Mouse (Mus musculus): ENCODE results near the gene Tm4sf20. TPM values are rescaled to one million over a fixed set of nuclear protein-coding genes. Genes with fewer than 3 reads are reported as not detected.

The Tm4sf20 gene
- polyA plus RNA-seq, 1 experiment from 2014 or later = 0.22 TPM

- no peak for ATAC-seq (ENCODE audit: low FRiP score, low read depth)
- WGBS = 80% methylated on average over 18 of the region's 18 CpGs
- H3K4me3 ChIP-seq = no peak overlapping the region
- H3K9me3 ChIP-seq = no peaks in the 10 kb centered on the region
- H3K27me3 ChIP-seq (replicated peaks) = no peaks in the 10 kb centered on the region
- H3K4me2 ChIP-seq (replicated peaks) = no peak overlapping the region
- H3K36me3 ChIP-seq = no peaks in the 10 kb centered on the region
- H3K9ac ChIP-seq = no peak overlapping the region
- no peak overlapping the region for H3K27ac ChIP-seq
- H3K4me1 ChIP-seq = 0 out of 2 replicates have a peak, but pooled peaks cover 4% of the 10 kb centered on the region
Measured at GRCm38 (mm10) chr1:82795702-82796443, 27.6 kb upstream of the Tm4sf20 start.

- ATAC-seq (ENCODE audit: low FRiP score, low read depth) = no peak
- no peaks in the 10 kb centered on the region for H3K9me3 ChIP-seq
- H3K27me3 ChIP-seq (replicated peaks) = no peaks in the 10 kb centered on the region
- no peak overlapping the region for H3K4me2 ChIP-seq (replicated peaks)
- no peaks in the 10 kb centered on the region for H3K36me3 ChIP-seq
- no peak overlapping the region for H3K27ac ChIP-seq
- 87% methylated on average over 2 of the region's 2 CpGs for WGBS
- no peak overlapping the region for H3K9ac ChIP-seq
- 0 out of 2 replicates have a peak, but pooled peaks cover 4% of the 10 kb centered on the region for H3K4me1 ChIP-seq
- no peak overlapping the region for H3K4me3 ChIP-seq
Measured at GRCm38 (mm10) chr1:82795211-82795610, 26.9 kb upstream of the Tm4sf20 start.

- no peak overlapping the region for H3K4me3 ChIP-seq
- no peaks in the 10 kb centered on the region for H3K36me3 ChIP-seq
- no peaks in the 10 kb centered on the region for H3K9me3 ChIP-seq
- no peaks in the 10 kb centered on the region for H3K27me3 ChIP-seq (replicated peaks)
- no peak overlapping the region for H3K4me2 ChIP-seq (replicated peaks)
- no peak overlapping the region for H3K27ac ChIP-seq
- 0 out of 2 replicates have a peak, but pooled peaks cover 4% of the 10 kb centered on the region for H3K4me1 ChIP-seq
- ATAC-seq (ENCODE audit: low FRiP score, low read depth) = no peak
- H3K9ac ChIP-seq = no peak overlapping the region
- WGBS = 45% methylated on average over 4 of the region's 4 CpGs
Measured at GRCm38 (mm10) chr1:82793986-82794385, 25.7 kb upstream of the Tm4sf20 start.

GRCm38 (mm10) chr1:82793110-82793509 lies 24.8 kb upstream of the Tm4sf20 start:
- H3K9me3 ChIP-seq = no peaks in the 10 kb centered on the region
- no peak overlapping the region for H3K4me3 ChIP-seq
- no peak overlapping the region for H3K27ac ChIP-seq
- no peaks in the 10 kb centered on the region for H3K36me3 ChIP-seq
- H3K4me1 ChIP-seq = 0 out of 2 replicates have a peak, but pooled peaks cover 4% of the 10 kb centered on the region
- no peak overlapping the region for H3K4me2 ChIP-seq (replicated peaks)
- no peak overlapping the region for H3K9ac ChIP-seq
- WGBS = 87% methylated on average over 3 of the region's 3 CpGs
- ATAC-seq (ENCODE audit: low FRiP score, low read depth) = no peak
- H3K27me3 ChIP-seq (replicated peaks) = no peaks in the 10 kb centered on the region

- no peaks in the 10 kb centered on the region for H3K9me3 ChIP-seq
- WGBS = 92% methylated on average over 6 of the region's 6 CpGs
- H3K4me1 ChIP-seq = 0 out of 2 replicates have a peak, but pooled peaks cover 4% of the 10 kb centered on the region
- ATAC-seq (ENCODE audit: low FRiP score, low read depth) = no peak
- H3K4me2 ChIP-seq (replicated peaks) = no peak overlapping the region
- no peak overlapping the region for H3K9ac ChIP-seq
- no peak overlapping the region for H3K27ac ChIP-seq
- no peaks in the 10 kb centered on the region for H3K27me3 ChIP-seq (replicated peaks)
- H3K36me3 ChIP-seq = no peaks in the 10 kb centered on the region
- no peak overlapping the region for H3K4me3 ChIP-seq
Measured at GRCm38 (mm10) chr1:82792238-82792637, 24.0 kb upstream of the Tm4sf20 start.

- H3K4me2 ChIP-seq (replicated peaks) = no peak overlapping the region
- 0 out of 2 replicates have a peak, but pooled peaks cover 4% of the 10 kb centered on the region for H3K4me1 ChIP-seq
- ATAC-seq (ENCODE audit: low FRiP score, low read depth) = no peak
- no peak overlapping the region for H3K4me3 ChIP-seq
- H3K27ac ChIP-seq = no peak overlapping the region
- H3K9me3 ChIP-seq = no peaks in the 10 kb centered on the region
- H3K9ac ChIP-seq = no peak overlapping the region
- 89% methylated on average over 11 of the region's 11 CpGs for whole genome bisulfite sequencing
- no peaks in the 10 kb centered on the region for H3K27me3 ChIP-seq (replicated peaks)
- no peaks in the 10 kb centered on the region for H3K36me3 ChIP-seq
Measured at GRCm38 (mm10) chr1:82791105-82791504, 22.8 kb upstream of the Tm4sf20 start.

GRCm38 (mm10) chr1:82788070-82788469 lies 19.8 kb upstream of the Tm4sf20 start:
- no peaks in the 10 kb centered on the region for H3K36me3 ChIP-seq

GRCm38 (mm10) chr1:82787414-82787813 lies 19.2 kb upstream of the Tm4sf20 start:
- Histone ChIP-seq H3K4me2 (replicated peaks) (no peak overlapping the region), H3K4me1 (no peaks in the 10 kb centered on the region), H3K4me3 (no peak overlapping the region), H3K9ac (no peak overlapping the region), H3K36me3 (no peaks in the 10 kb centered on the region), H3K9me3 (no peaks in the 10 kb centered on the region), H3K27ac (no peak overlapping the region), H3K27me3 (replicated peaks) (no peaks in the 10 kb centered on the region)
- ATAC-seq (ENCODE audit: low FRiP score, low read depth) = peak; percentile 87
- 6% methylated on average over 2 of the region's 2 CpGs for WGBS

More at GRCm38 (mm10) chr1:82788070-82788469, 19.8 kb upstream of the Tm4sf20 start:
- no peak overlapping the region for H3K4me2 ChIP-seq (replicated peaks)
- no peak overlapping the region for H3K4me3 ChIP-seq
- ATAC-seq (ENCODE audit: low FRiP score, low read depth) = no peak
- H3K4me1 ChIP-seq = no peaks in the 10 kb centered on the region
- 75% methylated on average over 7 of the region's 7 CpGs for WGBS
- no peaks in the 10 kb centered on the region for H3K9me3 ChIP-seq
- H3K27ac ChIP-seq = no peak overlapping the region
- no peak overlapping the region for H3K9ac ChIP-seq
- no peaks in the 10 kb centered on the region for H3K27me3 ChIP-seq (replicated peaks)

GRCm38 (mm10) chr1:82785546-82785945 lies 17.3 kb upstream of the Tm4sf20 start:
- no peaks in the 10 kb centered on the region for H3K9me3 ChIP-seq
- no peak for ATAC-seq (ENCODE audit: low FRiP score, low read depth)
- 72% methylated on average over 6 of the region's 6 CpGs for WGBS
- H3K27me3 ChIP-seq (replicated peaks) = no peaks in the 10 kb centered on the region
- H3K4me1 ChIP-seq = no peaks in the 10 kb centered on the region
- no peak overlapping the region for H3K4me2 ChIP-seq (replicated peaks)
- no peak overlapping the region for H3K9ac ChIP-seq
- H3K27ac ChIP-seq = no peak overlapping the region
- H3K36me3 ChIP-seq = no peaks in the 10 kb centered on the region
- H3K4me3 ChIP-seq = no peak overlapping the region

GRCm38 (mm10) chr1:82783559-82783958 lies 15.3 kb upstream of the Tm4sf20 start:
- no peaks in the 10 kb centered on the region for H3K9me3 ChIP-seq
- H3K9ac ChIP-seq = no peak overlapping the region
- no peak overlapping the region for H3K4me3 ChIP-seq
- H3K4me2 ChIP-seq (replicated peaks) = no peak overlapping the region
- H3K36me3 ChIP-seq = no peaks in the 10 kb centered on the region
- H3K27me3 ChIP-seq (replicated peaks) = no peaks in the 10 kb centered on the region
- ATAC-seq (ENCODE audit: low FRiP score, low read depth) = no peak
- H3K27ac ChIP-seq = no peak overlapping the region
- no peaks in the 10 kb centered on the region for H3K4me1 ChIP-seq
- WGBS = 75% methylated on average over 3 of the region's 3 CpGs

GRCm38 (mm10) chr1:82779388-82779966 lies 11.2 kb upstream of the Tm4sf20 start:
- Histone ChIP-seq H3K9me3 (no peaks in the 10 kb centered on the region), H3K4me2 (replicated peaks) (no peak overlapping the region), H3K27ac (no peak overlapping the region), H3K4me1 (no peaks in the 10 kb centered on the region), H3K9ac (no peak overlapping the region), H3K27me3 (replicated peaks) (no peaks in the 10 kb centered on the region), H3K36me3 (no peaks in the 10 kb centered on the region), H3K4me3 (no peak overlapping the region)
- WGBS = 86% methylated on average over 6 of the region's 6 CpGs
- ATAC-seq (ENCODE audit: low FRiP score, low read depth) = no peak

GRCm38 (mm10) chr1:82775293-82775692 lies 7.0 kb upstream of the Tm4sf20 start:
- H3K4me1 ChIP-seq = no peaks in the 10 kb centered on the region
- no peaks in the 10 kb centered on the region for H3K9me3 ChIP-seq
- no peak overlapping the region for H3K9ac ChIP-seq
- WGBS = 93% methylated on average over 4 of the region's 4 CpGs
- no peak overlapping the region for H3K27ac ChIP-seq
- H3K4me2 ChIP-seq (replicated peaks) = no peak overlapping the region
- no peak for ATAC-seq (ENCODE audit: low FRiP score, low read depth)
- no peak overlapping the region for H3K4me3 ChIP-seq
- H3K36me3 ChIP-seq = no peaks in the 10 kb centered on the region
- H3K27me3 ChIP-seq (replicated peaks) = no peaks in the 10 kb centered on the region
